Mouse (Mus musculus) hindlimb bud, embryonic 11.5 days (tissue): ENCODE measurements around the gene Pot1a.
A peak's percentile ranks its signal among the peaks of the same experiment; 100 is the strongest.

Source experiments
- DNase-seq: peaks from one replicate; pipeline ENCODE4 v3.0.0-alpha.2; 2012; ENCODE audit warnings: low read depth, low spot score; ENCODE audit errors: extremely low spot score

The Pot1a gene

DNA sequence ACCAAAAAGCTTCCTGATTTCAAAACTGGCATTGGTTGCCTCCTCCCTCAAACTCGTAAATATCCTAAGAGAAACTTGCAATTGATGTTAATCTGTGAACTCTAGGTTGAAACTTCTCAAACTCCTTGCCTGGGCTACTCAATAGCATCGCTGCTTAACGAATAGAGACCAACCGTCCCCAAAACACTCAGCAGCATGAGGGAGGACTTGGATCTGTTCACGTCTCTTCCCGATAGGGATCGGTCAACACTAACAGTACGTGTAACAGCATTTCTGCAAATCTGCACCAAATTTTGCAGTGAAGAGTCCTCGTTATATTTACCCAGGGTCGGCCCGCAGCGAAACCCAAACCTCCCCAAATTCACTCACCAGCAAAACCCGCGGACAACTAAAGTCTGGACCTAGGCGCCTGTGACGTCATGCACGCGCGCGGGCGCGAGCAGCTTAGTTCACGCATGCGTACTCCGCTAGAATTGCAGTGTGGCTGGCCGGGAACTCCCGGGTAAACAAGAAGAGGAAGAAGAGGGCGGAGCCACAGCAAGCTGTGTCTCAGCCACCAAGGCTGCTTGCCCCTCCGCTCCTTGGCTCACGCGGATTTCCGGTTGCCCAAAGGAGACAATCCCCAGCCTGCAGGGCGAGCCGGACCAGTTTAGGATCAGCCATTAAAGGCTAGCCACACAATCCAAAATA lies at the start of gene Pot1a:
Gene Pot1a, minus strand, starts transcription at position 441 of the 690 bp plus-strand sequence.
- DNase-seq = peak; percentile 97

- DNase-seq = no peak
Observed at GRCm38 (mm10) chr6:25836261-25836660, 27.2 kb upstream of the Pot1a start.

- DNase-seq = no peak
Observed at GRCm38 (mm10) chr6:25806021-25806420, 3.0 kb downstream of the Pot1a start.

DNA sequence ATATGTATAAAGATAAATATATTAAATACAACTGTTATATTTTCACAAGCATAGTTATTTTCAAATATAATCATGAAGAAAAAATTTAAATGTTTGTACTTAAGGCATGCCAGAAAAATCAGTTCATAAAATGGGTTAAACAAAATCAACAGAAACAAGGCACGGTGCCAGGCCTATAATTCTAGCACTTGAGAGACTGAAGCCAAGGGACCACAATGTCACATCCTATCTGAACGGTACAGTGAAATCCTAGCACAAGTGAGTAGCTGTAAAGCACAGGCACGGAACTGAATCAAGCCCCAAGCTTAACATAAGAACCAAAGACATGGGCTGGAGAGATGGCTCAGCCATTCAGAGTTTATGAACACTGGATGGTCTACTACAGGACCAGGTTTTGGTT lies 6.8 kb downstream of the Pot1a start:
- DNase-seq = no peak

- DNase-seq = no peak
Observed at GRCm38 (mm10) chr6:25801230-25801629, 7.8 kb downstream of the Pot1a start.

DNA sequence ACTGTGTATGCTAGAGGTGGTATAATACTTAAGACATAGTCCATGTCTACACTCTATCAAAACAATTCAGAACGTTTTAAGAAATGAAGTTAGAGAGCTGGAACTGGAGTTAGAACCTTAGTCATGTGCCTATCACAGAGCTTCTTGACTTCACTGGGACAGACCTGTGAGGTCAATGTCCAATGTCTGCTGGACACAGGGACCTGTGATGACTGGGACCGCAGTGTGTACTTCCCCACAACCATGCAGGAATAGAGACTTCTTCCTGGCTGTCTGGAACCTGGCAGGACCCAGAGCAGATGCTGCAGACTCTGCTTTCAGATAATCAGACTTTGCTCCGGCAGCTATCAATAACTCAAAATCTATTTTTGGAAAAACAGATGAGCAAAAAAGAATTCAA lies 40.8 kb downstream of the Pot1a start:
- DNase-seq = no peak

- no peak for DNase-seq
Observed at GRCm38 (mm10) chr6:25767552-25767951, 41.5 kb downstream of the Pot1a start.

DNA sequence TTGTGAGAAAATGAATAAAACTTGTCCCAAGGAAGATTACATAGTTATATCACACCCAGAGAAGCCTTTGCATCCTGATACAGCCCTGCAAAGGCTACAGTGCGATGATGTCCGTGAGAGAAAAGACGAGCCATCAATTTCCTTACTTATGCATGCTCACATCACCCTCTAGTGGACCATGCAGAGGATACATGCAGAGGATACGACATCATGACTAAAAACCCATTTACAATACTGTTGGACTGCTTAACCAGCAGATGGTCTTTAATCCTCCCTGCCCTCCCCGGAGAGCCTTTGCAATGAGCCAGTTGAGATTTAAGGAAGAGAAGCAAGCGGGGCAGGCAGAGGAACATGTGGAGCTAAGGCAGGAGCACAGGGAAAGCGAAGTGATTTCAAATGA lies 42.0 kb downstream of the Pot1a start:
- DNase-seq = peak; percentile 3

DNA sequence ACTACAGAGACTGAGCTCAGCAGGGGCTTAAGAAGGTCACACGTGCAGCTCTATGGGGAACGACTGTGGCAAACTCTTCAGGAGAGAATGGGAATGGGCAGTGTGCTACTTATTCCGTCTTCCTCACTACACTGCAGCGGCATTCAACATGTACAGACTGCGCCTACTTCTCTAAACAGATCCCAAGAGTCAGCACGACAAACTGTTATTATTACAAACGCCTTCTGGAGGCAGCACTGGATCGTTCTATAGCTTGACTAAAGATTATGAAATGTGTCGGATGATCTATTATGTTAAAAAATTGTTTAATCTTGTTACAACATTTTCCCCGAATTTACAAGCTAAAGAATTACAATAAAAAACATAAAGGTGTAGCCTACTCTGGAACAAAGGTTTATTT lies 42.8 kb downstream of the Pot1a start:
- no peak for DNase-seq

- DNase-seq = no peak
Observed at GRCm38 (mm10) chr6:25752651-25753050, 56.4 kb downstream of the Pot1a start.

DNA sequence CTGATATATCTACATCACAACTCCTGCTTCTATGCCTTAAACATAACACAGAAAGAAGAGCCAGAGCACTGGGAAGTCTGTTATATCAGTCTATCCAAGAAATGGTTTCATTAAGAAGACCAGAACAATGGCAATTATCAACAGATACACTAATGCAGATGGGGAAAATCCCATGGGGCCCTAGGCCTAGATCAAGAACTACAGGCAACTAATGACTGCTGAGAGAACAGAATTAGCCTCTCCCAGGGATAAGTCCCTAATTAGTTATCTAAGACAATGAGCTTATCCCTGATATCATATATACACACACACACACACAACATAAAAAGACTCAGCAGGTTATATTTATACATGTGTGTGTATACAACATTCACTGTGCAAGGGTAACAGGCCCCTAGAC lies 72.5 kb downstream of the Pot1a start:
- DNase-seq = no peak

DNA sequence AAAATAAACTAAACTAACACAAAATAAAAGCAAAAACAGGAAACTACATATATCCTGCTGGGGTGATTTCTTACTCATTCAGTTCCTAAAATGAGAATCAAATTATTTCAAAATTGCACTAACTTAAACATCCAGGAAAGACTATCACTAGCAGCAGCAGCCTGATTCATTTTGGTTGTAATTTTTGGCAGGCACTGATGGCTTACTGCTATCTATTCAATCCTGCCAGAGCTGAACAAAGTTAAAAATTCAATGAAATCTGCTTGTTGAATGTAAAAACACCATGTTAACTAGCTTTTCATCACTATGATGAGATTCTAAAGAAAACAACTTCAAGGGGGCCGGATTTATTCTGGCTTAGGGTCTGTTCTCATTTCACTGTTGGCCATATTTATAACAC lies 82.5 kb downstream of the Pot1a start:
- DNase-seq = no peak

- DNase-seq = no peak
Observed at GRCm38 (mm10) chr6:25710601-25711000, 98.4 kb downstream of the Pot1a start.

GRCm38 (mm10) chr6:25709250-25709895 lies 99.7 kb downstream of the Pot1a start:
- DNase-seq = no peak

DNA sequence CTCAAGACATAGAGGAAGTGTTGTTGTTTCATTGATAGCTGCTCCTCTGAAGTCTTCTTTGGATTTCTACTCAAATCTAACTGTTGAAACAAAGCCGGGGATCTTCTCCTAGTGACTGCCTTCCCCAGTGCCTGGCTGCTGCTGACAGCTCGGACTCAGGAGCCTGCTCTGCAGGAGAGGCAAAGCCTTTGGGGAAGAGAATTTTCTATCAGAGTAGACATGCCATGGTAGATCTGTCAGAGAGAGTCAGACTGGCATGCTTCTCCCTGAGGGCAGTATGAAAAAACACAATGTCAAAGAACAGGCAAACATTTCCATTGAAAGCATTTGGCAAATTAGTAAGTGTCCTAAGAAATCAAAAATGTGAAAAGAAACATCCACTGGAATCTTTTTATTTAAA lies 109.1 kb downstream of the Pot1a start:
- no peak for DNase-seq
